Mouse (Mus musculus): ENCODE results near the gene Aox3.

The Aox3 gene

GRCm38 (mm10) chr1:58107066-58107465 lies 5.9 kb upstream of the Aox3 start:
- DNase-seq (ENCODE audit: low spot score) = no peak

- DNase-seq (ENCODE audit: low spot score) = no peak
Observed at GRCm38 (mm10) chr1:58110241-58110640, 2.7 kb upstream of the Aox3 start.

- DNase-seq (ENCODE audit: low spot score) = no peak
Observed at GRCm38 (mm10) chr1:58111315-58111714, 1.6 kb upstream of the Aox3 start.

GRCm38 (mm10) chr1:58113441-58113840 lies 511 bp downstream of the Aox3 start:
- DNase-seq (ENCODE audit: low spot score) = no peak

- no peak for DNase-seq (ENCODE audit: low spot score)
Observed at GRCm38 (mm10) chr1:58114021-58114560, 1.2 kb downstream of the Aox3 start.

GRCm38 (mm10) chr1:58114666-58115375 lies 1.9 kb downstream of the Aox3 start:
- DNase-seq (ENCODE audit: low spot score) = no peak

GRCm38 (mm10) chr1:58118231-58118630 lies 5.3 kb downstream of the Aox3 start:
- no peak for DNase-seq (ENCODE audit: low spot score)

GRCm38 (mm10) chr1:58124901-58125300 lies 12.0 kb downstream of the Aox3 start:
- no peak for DNase-seq (ENCODE audit: low spot score)

GRCm38 (mm10) chr1:58137891-58138290 lies 25.0 kb downstream of the Aox3 start:
- DNase-seq (ENCODE audit: low spot score) = no peak

GRCm38 (mm10) chr1:58138986-58139385 lies 26.1 kb downstream of the Aox3 start:
- no peak for DNase-seq (ENCODE audit: low spot score)

GRCm38 (mm10) chr1:58140607-58141006 lies 27.7 kb downstream of the Aox3 start:
- DNase-seq (ENCODE audit: low spot score) = no peak

GRCm38 (mm10) chr1:58144384-58145069 lies 31.6 kb downstream of the Aox3 start:
- DNase-seq (ENCODE audit: low spot score) = peak; percentile 25

- no peak for DNase-seq (ENCODE audit: low spot score)
Observed at GRCm38 (mm10) chr1:58146026-58146425, 33.1 kb downstream of the Aox3 start.

- DNase-seq (ENCODE audit: low spot score) = no peak
Observed at GRCm38 (mm10) chr1:58147776-58148175, 34.8 kb downstream of the Aox3 start.

GRCm38 (mm10) chr1:58152247-58152646 lies 39.3 kb downstream of the Aox3 start:
- DNase-seq (ENCODE audit: low spot score) = no peak

- DNase-seq (ENCODE audit: low spot score) = no peak
Observed at GRCm38 (mm10) chr1:58156747-58157146, 43.8 kb downstream of the Aox3 start.

GRCm38 (mm10) chr1:58169893-58170292 lies 57.0 kb downstream of the Aox3 start:
- no peak for DNase-seq (ENCODE audit: low spot score)

- DNase-seq (ENCODE audit: low spot score) = no peak
Observed at GRCm38 (mm10) chr1:58188514-58189175, 75.7 kb downstream of the Aox3 start.

GRCm38 (mm10) chr1:58194317-58194716 lies 81.4 kb downstream of the Aox3 start:
- no peak for DNase-seq (ENCODE audit: low spot score)

- DNase-seq (ENCODE audit: low spot score) = no peak
Observed at GRCm38 (mm10) chr1:58194988-58195387, 82.1 kb downstream of the Aox3 start.

- no peak for DNase-seq (ENCODE audit: low spot score)
Observed at GRCm38 (mm10) chr1:58195541-58195940, 82.6 kb downstream of the Aox3 start.

GRCm38 (mm10) chr1:58197023-58197422 lies 84.1 kb downstream of the Aox3 start:
- DNase-seq (ENCODE audit: low spot score) = no peak

- DNase-seq (ENCODE audit: low spot score) = no peak
Observed at GRCm38 (mm10) chr1:58198386-58198785, 85.5 kb downstream of the Aox3 start.

All from left cerebral cortex, adult 11 months (tissue).